Mouse (Mus musculus) myocyte (in vitro differentiated cells): ENCODE measurements at regions not wholly inside any gene's neighbourhood (a gene's known extent, or its start where the extent isn't known, plus 50 kb on each side); places are given as distances from the start of the nearest gene placed in this dataset.

ENCODE experiments used
- MAX ChIP-seq: IDR thresholded peaks from one replicate; pipeline ENCODE4 v1.6.1; 2011; ENCODE audit warnings: low read depth, mild to moderate bottlenecking, control low read depth
- MYOD1 ChIP-seq, 3 experiments: IDR thresholded peaks; one replicate each; pipeline ENCODE4 v1.6.1; 2011; ENCODE audit warnings: control low read depth in 2 of 3, low read depth in 2 of 3, mild to moderate bottlenecking in 2 of 3, moderate library complexity in 1 of 3; ENCODE audit not compliant: insufficient read length in 2 of 3, control insufficient read depth in 1 of 3
- MYOG ChIP-seq, 3 experiments: IDR thresholded peaks; one replicate each; pipeline ENCODE4 v1.6.1; 2011; ENCODE audit warnings: control low read depth in 2 of 3, low read depth in 2 of 3, mild to moderate bottlenecking in 2 of 3; ENCODE audit not compliant: insufficient read length in 2 of 3, control insufficient read depth in 1 of 3, insufficient read depth in 1 of 3
- POLR2A ChIP-seq: IDR thresholded peaks from one replicate; pipeline ENCODE4 v1.6.1; 2011; ENCODE audit warnings: low read depth, mild to moderate bottlenecking, control low read depth, moderate library complexity; ENCODE audit not compliant: insufficient read length
- POLR2AphosphoS2 ChIP-seq: IDR thresholded peaks from one replicate; pipeline ENCODE4 v1.6.1; 2011; ENCODE audit warnings: low read depth, control low read depth; ENCODE audit not compliant: insufficient read length
- REST ChIP-seq: IDR thresholded peaks from one replicate; pipeline ENCODE4 v1.6.1; 2011; ENCODE audit warnings: mild to moderate bottlenecking, control low read depth, moderate library complexity; ENCODE audit not compliant: insufficient read depth, insufficient read length
- SRF ChIP-seq: IDR thresholded peaks from one replicate; pipeline ENCODE4 v1.6.1; 2011; ENCODE audit warnings: low read depth; ENCODE audit not compliant: control insufficient read depth, insufficient read length
- TCF12 ChIP-seq: IDR thresholded peaks from one replicate; pipeline ENCODE4 v1.6.1; 2011; ENCODE audit warnings: mild to moderate bottlenecking, control low read depth; ENCODE audit not compliant: poor library complexity, insufficient read depth, severe bottlenecking
- USF1 ChIP-seq: IDR thresholded peaks from one replicate; pipeline ENCODE4 v1.6.1; 2011; ENCODE audit warnings: low read depth, mild to moderate bottlenecking, control low read depth, moderate library complexity

DNA sequence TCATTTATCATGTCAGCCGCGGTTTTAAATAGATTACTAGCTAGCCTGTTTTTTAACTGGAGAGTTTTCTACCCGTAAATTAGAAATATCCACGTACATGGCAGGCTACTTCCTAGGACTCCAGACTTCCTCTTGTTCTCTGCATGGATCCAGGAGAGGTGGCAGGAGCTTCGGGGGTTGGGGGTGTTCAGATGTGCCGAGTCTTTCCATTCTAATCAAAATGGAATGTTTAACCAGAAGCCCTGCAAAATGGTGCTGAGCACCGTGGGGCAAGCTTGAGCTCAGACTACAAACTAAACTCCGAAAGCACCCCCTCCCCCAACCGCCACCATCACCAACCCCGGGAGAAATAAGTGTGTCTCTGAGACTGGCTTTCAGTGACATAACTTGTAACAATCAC is 73.4 kb upstream of the 4930535I16Rik start:
- TF ChIP-seq POLR2AphosphoS2 (no peak), POLR2A (no peak), MAX (no peak), REST (no peak), MYOG (IDR thresholded peaks at IDR 0.05; ENCODE audit: control insufficient read depth in 1 of 3, insufficient read depth in 1 of 3, insufficient read length in 2 of 3, low read depth in 2 of 3) (no peak), TCF12 (no peak), USF1 (no peak), MYOD1 (IDR thresholded peaks at IDR 0.05; ENCODE audit: control insufficient read depth in 1 of 3, insufficient read length in 2 of 3, low read depth in 2 of 3) (no peak), SRF (no peak)
